Mouse (Mus musculus) forebrain, embryonic 13.5 days (tissue): ENCODE measurements at regions not wholly inside any gene's neighbourhood (a gene's known extent, or its start where the extent isn't known, plus 50 kb on each side); places are given as distances from the start of the nearest gene placed in this dataset.

Experiments used
- ATAC-seq: fragments of 200-750 bp; cut with Nextera tagmentation; 2 replicates; pipeline ENCODE4 v1.8.0; 2017
- H3K27ac ChIP-seq: fragments of 300-500 bp; sonication (generic); 2 replicates; pipeline ENCODE4 v1.5.1; 2015; ENCODE audit warnings: inconsistent platforms, mild to moderate bottlenecking, moderate library complexity
- H3K27me3 ChIP-seq: fragments of 300-500 bp; sonication (generic); 2 replicates; pipeline ENCODE4 v1.6.1; 2015; ENCODE audit warnings: mild to moderate bottlenecking, inconsistent platforms
- H3K36me3 ChIP-seq: fragments of 300-500 bp; sonication (generic); 2 replicates; pipeline ENCODE4 v1.6.1; 2015; ENCODE audit warnings: mild to moderate bottlenecking, inconsistent platforms; ENCODE audit not compliant: poor library complexity, severe bottlenecking
- H3K4me1 ChIP-seq: fragments of 300-500 bp; sonication (generic); 2 replicates; pipeline ENCODE4 v1.6.1; 2015; ENCODE audit warnings: inconsistent platforms
- H3K4me2 ChIP-seq: fragments of 300-500 bp; sonication (generic); 2 replicates; pipeline ENCODE4 v1.6.1; 2015; ENCODE audit warnings: inconsistent platforms, mild to moderate bottlenecking, moderate library complexity
- H3K4me3 ChIP-seq: fragments of 300-500 bp; sonication (generic); 2 replicates; pipeline ENCODE4 v1.5.1; 2015; ENCODE audit warnings: mild to moderate bottlenecking, inconsistent platforms
- H3K9ac ChIP-seq: fragments of 300-500 bp; sonication (generic); 2 replicates; pipeline ENCODE4 v1.6.1; 2015; ENCODE audit warnings: mild to moderate bottlenecking, inconsistent platforms
- H3K9me3 ChIP-seq: fragments of 300-500 bp; sonication (generic); replicated peaks from 2 replicates; pipeline ENCODE4 v1.6.1; 2016; ENCODE audit warnings: inconsistent platforms
- WGBS: fragments of 180-500 bp; shearing (Covaris S2); methylation state at CpG from one replicate; pipeline ENCODE4 v1.1.7; 2015; 5-methylcytosine and 5-hydroxymethylcytosine counted together

GRCm38 (mm10) chr9:84370260-84370659 is 445.3 kb downstream of the Bckdhb start:
- H3K9me3 ChIP-seq: no peaks in the 10 kb centered on the region
- no peaks in the 10 kb centered on the region for H3K36me3 ChIP-seq
- H3K27ac ChIP-seq: no peak overlapping the region
- H3K4me2 ChIP-seq: no peak overlapping the region
- H3K27me3 ChIP-seq: no peaks in the 10 kb centered on the region
- ATAC-seq: no peak
- H3K4me3 ChIP-seq: no peak overlapping the region
- no peak overlapping the region for H3K9ac ChIP-seq
- no peaks in the 10 kb centered on the region for H3K4me1 ChIP-seq
- 86% methylated on average over 4 of the region's 4 CpGs for WGBS

GRCm38 (mm10) chr9:84375746-84376145 is 450.8 kb downstream of the Bckdhb start:
- no peaks in the 10 kb centered on the region for H3K36me3 ChIP-seq
- no peak overlapping the region for H3K9ac ChIP-seq
- no peak for ATAC-seq
- H3K4me1 ChIP-seq: no peaks in the 10 kb centered on the region
- WGBS: 50% methylated on average over 2 of the region's 2 CpGs
- H3K27ac ChIP-seq: no peak overlapping the region
- no peak overlapping the region for H3K4me2 ChIP-seq
- no peaks in the 10 kb centered on the region for H3K9me3 ChIP-seq
- H3K4me3 ChIP-seq: no peak overlapping the region
- no peaks in the 10 kb centered on the region for H3K27me3 ChIP-seq

- no peak for ATAC-seq
- Histone ChIP-seq H3K27me3 (no peaks in the 10 kb centered on the region), H3K27ac (no peak overlapping the region), H3K9me3 (no peaks in the 10 kb centered on the region), H3K4me1 (no peaks in the 10 kb centered on the region), H3K4me3 (no peak overlapping the region), H3K36me3 (no peaks in the 10 kb centered on the region), H3K9ac (no peak overlapping the region), H3K4me2 (no peak overlapping the region)
- 96% methylated on average over 6 of the region's 6 CpGs for WGBS
These were observed 451.7 kb downstream of the Bckdhb start for GRCm38 (mm10) chr9:84376621-84377020.

- Histone ChIP-seq H3K9me3 (no peaks in the 10 kb centered on the region), H3K4me3 (no peak overlapping the region), H3K9ac (no peak overlapping the region), H3K36me3 (no peaks in the 10 kb centered on the region), H3K4me2 (no peak overlapping the region), H3K4me1 (no peaks in the 10 kb centered on the region), H3K27me3 (no peaks in the 10 kb centered on the region), H3K27ac (no peak overlapping the region)
- no peak for ATAC-seq
These were observed 457.0 kb downstream of the Bckdhb start for GRCm38 (mm10) chr9:84381942-84382341.

- 94% methylated on average over 3 of the region's 3 CpGs for WGBS
- no peaks in the 10 kb centered on the region for H3K36me3 ChIP-seq
- H3K9ac ChIP-seq: no peak overlapping the region
- H3K27me3 ChIP-seq: no peaks in the 10 kb centered on the region
- H3K4me1 ChIP-seq: no peaks in the 10 kb centered on the region
- no peak overlapping the region for H3K27ac ChIP-seq
- no peak overlapping the region for H3K4me3 ChIP-seq
- H3K9me3 ChIP-seq: no peaks in the 10 kb centered on the region
- no peak overlapping the region for H3K4me2 ChIP-seq
- no peak for ATAC-seq
These were observed 464.9 kb downstream of the Bckdhb start for GRCm38 (mm10) chr9:84389831-84390230.

- Histone ChIP-seq H3K4me2 (no peak overlapping the region), H3K4me3 (no peak overlapping the region), H3K36me3 (no peaks in the 10 kb centered on the region), H3K27me3 (no peaks in the 10 kb centered on the region), H3K4me1 (no peaks in the 10 kb centered on the region), H3K27ac (no peak overlapping the region), H3K9me3 (no peaks in the 10 kb centered on the region), H3K9ac (no peak overlapping the region)
- ATAC-seq: no peak; the same call in 1 of the 2 replicates
- WGBS: 90% methylated on average over 3 of the region's 3 CpGs
These were observed 469.8 kb downstream of the Bckdhb start for GRCm38 (mm10) chr9:84394536-84395314.

- no peaks in the 10 kb centered on the region for H3K9me3 ChIP-seq
- no peak overlapping the region for H3K27ac ChIP-seq
- H3K4me1 ChIP-seq: no peaks in the 10 kb centered on the region
- H3K9ac ChIP-seq: no peak overlapping the region
- whole genome bisulfite sequencing: 84% methylated on average over 3 of the region's 3 CpGs
- H3K36me3 ChIP-seq: no peaks in the 10 kb centered on the region
- no peak overlapping the region for H3K4me2 ChIP-seq
- H3K4me3 ChIP-seq: no peak overlapping the region
- no peaks in the 10 kb centered on the region for H3K27me3 ChIP-seq
- no peak for ATAC-seq
These were observed 474.5 kb downstream of the Bckdhb start for GRCm38 (mm10) chr9:84399481-84399880.

- Histone ChIP-seq H3K4me3 (no peak overlapping the region), H3K4me2 (no peak overlapping the region), H3K4me1 (peaks cover 6% of the 10 kb centered on the region; the same call in 1 of the 2 replicates), H3K27ac (no peak overlapping the region), H3K27me3 (no peaks in the 10 kb centered on the region), H3K9me3 (no peaks in the 10 kb centered on the region), H3K9ac (no peak overlapping the region), H3K36me3 (no peaks in the 10 kb centered on the region)
- 57% methylated on average over 10 of the region's 10 CpGs for WGBS
- peak; percentile 77 for ATAC-seq
These were observed 483.6 kb downstream of the Bckdhb start for GRCm38 (mm10) chr9:84408260-84409203.
